Mouse (Mus musculus): Measurements from ENCODE around the gene Tmem211.

DNA sequence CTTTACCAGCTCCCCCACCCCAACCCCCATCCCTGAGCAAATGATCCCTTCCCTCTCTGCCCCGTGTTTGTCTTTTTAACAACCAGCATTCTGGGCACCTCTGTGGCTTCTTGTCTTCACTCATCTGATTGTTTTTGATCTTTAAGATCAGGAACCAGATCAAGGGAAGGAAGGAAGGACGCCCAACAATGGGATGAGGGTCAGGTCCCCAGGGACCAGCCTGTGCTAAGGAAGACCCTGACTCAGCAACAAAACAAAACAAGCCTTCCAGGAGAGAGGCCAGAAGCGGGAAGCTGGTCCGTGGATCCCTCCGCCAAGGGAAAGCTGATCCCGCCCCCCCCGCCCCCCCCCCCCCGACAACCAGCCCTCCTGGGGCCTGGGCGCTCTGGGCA is 47.3 kb upstream of the Tmem211 start:
- TF ChIP-seq POLR2A (IDR thresholded peaks at IDR 0.05; ENCODE audit: borderline replicate concordance, low read depth, low read length) (no peak), CTCF (IDR thresholded peaks at IDR 0.05; ENCODE audit: low read depth, low read length) (no peak)

All from bone marrow macrophage, adult 2 months (primary cell).